Mouse (Mus musculus) cortical plate, adult 2 months (tissue): ENCODE measurements around the gene Ttpal. TPM values are rescaled to one million over a fixed set of nuclear protein-coding genes. Genes with fewer than 3 reads are reported as not detected.

Experiments
- H3K27ac ChIP-seq: fragments of 200-500 bp; 2 replicates; pipeline ENCODE4 v1.5.1; 2012; ENCODE audit warnings: low read length, control low read depth, inconsistent platforms; ENCODE audit not compliant: insufficient read depth
- H3K4me1 ChIP-seq: fragments of 200-500 bp; 2 replicates; pipeline ENCODE4 v1.6.1; 2011; ENCODE audit warnings: low read length; ENCODE audit not compliant: control insufficient read depth, insufficient read depth
- H3K4me3 ChIP-seq: fragments of 200-500 bp; 2 replicates; pipeline ENCODE4 v1.5.1; 2011; ENCODE audit warnings: mild to moderate bottlenecking, low read length, control low read depth; ENCODE audit not compliant: insufficient read depth
- CTCF ChIP-seq: fragments of 200-500 bp; IDR thresholded peaks from 2 replicates; pipeline ENCODE4 v1.5.1; 2011; ENCODE audit warnings: mild to moderate bottlenecking, control low read depth, low read length; ENCODE audit not compliant: insufficient read depth; ENCODE audit errors: extremely low read depth
- POLR2A ChIP-seq: fragments of 200-500 bp; IDR thresholded peaks from 2 replicates; pipeline ENCODE4 v1.6.1; 2011; ENCODE audit warnings: mild to moderate bottlenecking, low read length, control low read depth; ENCODE audit not compliant: insufficient read depth; ENCODE audit errors: extremely low read depth
- polyA plus RNA-seq: library from polyadenylated mRNA; depleted of rRNA; stranded (reverse); fragments of >200 nt; gene quantifications from 2 replicates; pipeline ENCODE4 v1.2.3, GENCODE M21; 2012

Ttpal gene
- polyA plus RNA-seq, 1 experiment: 49.3 TPM

- TF ChIP-seq POLR2A (no peak), CTCF (no peak)
- Histone ChIP-seq H3K4me3 (no peak overlapping the region), H3K27ac (peak overlapping the region; percentile 55; the same call in 1 of the 2 replicates), H3K4me1 (peaks cover 4% of the 10 kb centered on the region; the same call in 1 of the 2 replicates)
These were observed 1.0 kb upstream of the Ttpal start for GRCm38 (mm10) chr2:163601066-163601465.

- Histone ChIP-seq H3K4me3 (peak overlapping the region; percentile 60; the same call in 1 of the 2 replicates), H3K27ac (peak overlapping the region; percentile 55; the same call in 1 of the 2 replicates), H3K4me1 (peaks cover 4% of the 10 kb centered on the region; the same call in 1 of the 2 replicates)
- TF ChIP-seq CTCF: no peak
- no peak for TF ChIP-seq POLR2A
These were observed 408 bp upstream of the Ttpal start for GRCm38 (mm10) chr2:163601712-163602100.

- Histone ChIP-seq H3K4me1 (peaks cover 4% of the 10 kb centered on the region; the same call in 1 of the 2 replicates), H3K27ac (no peak overlapping the region), H3K4me3 (no peak overlapping the region)
- TF ChIP-seq POLR2A: no peak
- no peak for TF ChIP-seq CTCF
These were observed 4.0 kb downstream of the Ttpal start for GRCm38 (mm10) chr2:163606161-163606560.

DNA sequence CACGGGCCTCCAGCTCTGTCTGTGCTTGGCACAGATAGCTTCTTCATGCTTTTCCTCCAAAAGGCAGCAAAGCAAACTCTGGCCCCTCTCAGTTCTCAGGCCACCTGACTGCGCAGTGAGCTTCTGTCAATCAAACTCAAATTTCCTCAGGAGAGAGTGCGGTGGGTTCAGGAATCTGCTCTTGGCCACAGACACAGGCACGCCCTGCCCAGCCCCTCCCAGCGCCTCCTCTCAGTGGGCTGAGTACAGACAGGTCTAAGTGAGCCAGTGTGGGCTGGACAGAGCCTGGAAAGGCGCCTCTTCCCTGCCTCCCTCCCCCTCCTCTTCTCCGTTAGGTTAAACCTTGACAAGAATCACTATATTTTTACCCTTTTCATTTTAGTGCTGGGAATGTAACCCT, 5.9 kb downstream of the Ttpal start:
- Histone ChIP-seq H3K27ac (no peak overlapping the region), H3K4me1 (peaks cover 2% of the 10 kb centered on the region; the same call in 1 of the 2 replicates), H3K4me3 (no peak overlapping the region)
- TF ChIP-seq POLR2A: no peak

- Histone ChIP-seq H3K4me1 (peaks cover 2% of the 10 kb centered on the region; the same call in 1 of the 2 replicates), H3K27ac (no peak overlapping the region), H3K4me3 (no peak overlapping the region)
- TF ChIP-seq POLR2A (no peak), CTCF (no peak)
These were observed 7.3 kb downstream of the Ttpal start for GRCm38 (mm10) chr2:163609281-163609975.

DNA sequence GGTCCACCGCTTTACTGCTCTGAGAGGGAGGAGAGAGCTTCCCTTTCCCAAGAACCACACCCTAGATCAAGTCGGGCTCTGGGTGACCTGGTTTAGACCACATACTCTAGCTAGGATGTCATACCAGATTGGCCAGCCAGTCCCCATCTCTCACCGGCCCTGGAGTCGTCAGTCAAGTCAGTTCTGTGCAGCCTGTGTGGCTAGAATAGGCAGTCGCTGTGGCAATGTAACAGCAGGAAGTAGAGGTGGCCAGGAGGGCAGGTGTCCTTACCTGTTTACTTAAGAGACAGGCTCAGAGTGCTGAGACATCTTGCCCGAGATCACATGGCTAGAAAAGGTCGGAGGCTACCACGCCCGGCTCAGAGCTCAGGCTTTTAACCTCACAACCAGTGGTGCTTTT, 9.1 kb downstream of the Ttpal start:
- no peak for TF ChIP-seq CTCF
- Histone ChIP-seq H3K4me1 (peaks cover 2% of the 10 kb centered on the region; the same call in 1 of the 2 replicates), H3K27ac (no peak overlapping the region), H3K4me3 (no peak overlapping the region)

DNA sequence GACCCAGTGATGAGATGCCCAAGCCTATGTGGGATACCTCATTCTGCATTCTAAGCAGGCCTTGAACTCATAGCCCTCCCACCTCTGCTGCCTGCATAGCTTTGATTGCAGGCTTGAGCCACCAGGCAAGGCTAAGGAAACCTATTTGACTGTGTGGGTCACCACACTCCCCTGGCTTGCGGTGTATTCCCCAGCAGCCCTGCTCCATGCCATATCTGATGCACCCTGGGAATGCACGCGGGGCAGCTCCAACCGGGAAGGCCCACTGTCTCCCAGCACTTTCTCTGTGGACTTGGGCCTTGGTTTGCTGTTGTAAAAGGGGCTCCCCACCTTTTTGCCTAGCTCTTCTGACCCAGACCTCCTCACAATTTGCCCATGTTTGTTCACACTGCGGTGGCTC, 11.1 kb downstream of the Ttpal start:
- Histone ChIP-seq H3K4me1 (peaks cover 2% of the 10 kb centered on the region; the same call in 1 of the 2 replicates), H3K27ac (no peak overlapping the region), H3K4me3 (no peak overlapping the region)
- no peak for TF ChIP-seq POLR2A
- no peak for TF ChIP-seq CTCF

DNA sequence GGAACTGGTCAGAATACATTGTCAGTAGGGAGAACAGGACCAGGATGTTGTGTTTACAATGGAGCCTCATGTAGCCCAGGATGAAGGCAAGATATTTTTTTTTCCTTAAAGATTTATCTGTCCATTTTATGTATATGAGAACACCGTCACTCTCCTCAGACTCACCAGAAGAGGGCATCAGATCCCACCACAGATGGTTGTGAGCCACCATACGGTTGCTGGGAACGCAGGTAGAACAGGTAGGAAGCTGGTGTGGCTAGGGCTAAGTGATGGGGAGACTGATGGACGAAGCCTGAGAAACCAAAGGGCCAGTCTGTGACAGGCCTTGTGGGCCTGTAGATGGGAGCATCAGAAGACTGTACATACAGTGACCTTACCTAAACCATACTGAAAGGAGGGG, 11.9 kb downstream of the Ttpal start:
- no peaks in the 10 kb centered on the region for H3K4me1 ChIP-seq

GRCm38 (mm10) chr2:163615401-163615800, 13.3 kb downstream of the Ttpal start:
- Histone ChIP-seq H3K27ac (no peak overlapping the region), H3K4me3 (no peak overlapping the region)

More for the DNA sequence above, 11.9 kb downstream of the Ttpal start:
- TF ChIP-seq POLR2A: no peak
- TF ChIP-seq CTCF: no peak
- no peak overlapping the region for H3K4me3 ChIP-seq
- H3K27ac ChIP-seq: no peak overlapping the region

GRCm38 (mm10) chr2:163615906-163616651, 14.0 kb downstream of the Ttpal start:
- H3K27ac ChIP-seq: no peak overlapping the region
- no peaks in the 10 kb centered on the region for H3K4me1 ChIP-seq
- TF ChIP-seq CTCF: no peak
- no peak for TF ChIP-seq POLR2A
- H3K4me3 ChIP-seq: no peak overlapping the region

More at GRCm38 (mm10) chr2:163615401-163615800, 13.3 kb downstream of the Ttpal start:
- H3K4me1 ChIP-seq: no peaks in the 10 kb centered on the region
- TF ChIP-seq POLR2A: no peak
- TF ChIP-seq CTCF: no peak
